Mouse (Mus musculus) cerebellum, adult 2 months (tissue): ENCODE results near the gene Kctd20.

Source experiments
- CTCF ChIP-seq: fragments of 200-500 bp; IDR thresholded peaks from 2 replicates; pipeline ENCODE4 v1.5.1; 2011; ENCODE audit warnings: low read depth, mild to moderate bottlenecking, control low read depth, low read length, moderate library complexity, borderline replicate concordance; ENCODE audit not compliant: insufficient read depth
- POLR2A ChIP-seq: fragments of 200-500 bp; IDR thresholded peaks from 2 replicates; pipeline ENCODE4 v1.6.1; 2011; ENCODE audit warnings: low read length, control low read depth, borderline replicate concordance; ENCODE audit not compliant: insufficient read depth

GRCm38 (mm10) chr17:29005002-29005401 lies 53.3 kb downstream of the Kctd20 start:
- no peak for TF ChIP-seq CTCF
- no peak for TF ChIP-seq POLR2A
